Mouse (Mus musculus) lung, postnatal 0 days (tissue): ENCODE data around the gene Olfr548-ps1.

Experiments used
- CTCF ChIP-seq: IDR thresholded peaks from 2 replicates; pipeline ENCODE4 v1.5.1; 2016; ENCODE audit warnings: antibody characterized with exemption, mild to moderate bottlenecking
- EP300 ChIP-seq: IDR thresholded peaks from 2 replicates; pipeline ENCODE4 v1.6.1; 2016; ENCODE audit warnings: antibody characterized with exemption, mild to moderate bottlenecking, control low read depth

DNA sequence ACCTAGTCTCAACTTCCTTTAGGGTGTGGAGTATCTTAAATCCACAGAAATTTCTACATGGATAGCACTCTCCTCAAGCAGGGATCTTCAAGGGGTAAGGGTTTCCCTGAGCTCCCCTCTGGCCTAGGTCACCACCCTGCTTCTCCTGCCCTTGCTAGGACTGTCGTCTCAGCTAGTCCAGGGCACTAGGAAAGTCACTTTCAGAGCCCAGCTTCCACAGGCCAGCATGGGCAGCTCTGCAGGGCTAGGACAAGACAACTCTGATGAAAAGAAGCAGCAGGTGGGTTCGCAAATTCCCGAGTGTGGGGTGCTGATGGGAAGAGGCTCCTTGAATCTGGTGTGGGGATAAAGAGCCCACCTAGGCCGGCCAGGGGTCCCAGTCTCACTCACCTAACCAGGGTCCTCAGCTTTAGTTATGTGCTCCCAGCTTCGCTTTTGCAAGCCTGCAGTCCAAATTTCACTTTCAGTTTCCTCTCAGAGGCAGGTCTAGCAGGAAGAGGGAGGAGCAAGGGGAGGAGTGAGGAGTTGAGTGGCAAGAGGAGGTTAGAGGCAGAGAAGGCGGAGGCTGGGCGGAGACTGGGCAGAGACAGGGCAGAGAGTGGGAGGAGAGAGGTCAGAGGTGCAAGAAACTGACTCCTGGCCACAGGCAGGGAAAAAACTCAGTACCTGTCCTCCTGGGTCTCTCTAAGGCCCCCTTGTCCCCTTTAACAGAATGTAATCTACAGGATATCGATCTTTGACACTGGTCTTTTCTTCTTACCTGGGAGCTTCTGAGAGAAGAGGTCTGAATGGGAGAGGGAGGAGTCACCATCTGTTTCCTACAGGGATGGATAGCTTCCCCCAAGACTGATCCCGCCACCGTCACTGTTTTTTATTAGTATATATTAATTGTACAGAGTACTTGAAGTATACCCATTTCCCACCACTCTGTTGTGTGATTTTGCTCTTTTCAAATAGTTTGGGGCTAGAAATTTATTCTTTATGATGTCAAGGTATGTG lies 24.6 kb downstream of the Olfr548-ps1 start, which contains the start of gene Trim21:
- TF ChIP-seq CTCF (no peak), EP300 (no peak)
